Mouse (Mus musculus) testis, adult 2 months (tissue): Measurements from ENCODE around the gene Slc25a42. TPM values are rescaled to one million over a fixed set of nuclear protein-coding genes. Genes with fewer than 3 reads are reported as not detected.
A peak's percentile ranks its signal among the peaks of the same experiment; 100 is the strongest.

Experiments used
- H3K27ac ChIP-seq: fragments of 200-500 bp; 2 replicates; pipeline ENCODE4 v1.5.1; 2012; ENCODE audit warnings: low read depth, low read length; ENCODE audit not compliant: control insufficient read depth, insufficient read depth
- H3K27me3 ChIP-seq: fragments of 200-500 bp; 2 replicates; pipeline ENCODE4 v1.6.1; 2012; ENCODE audit warnings: mild to moderate bottlenecking, low read length, moderate library complexity; ENCODE audit not compliant: control insufficient read depth, insufficient read depth
- H3K36me3 ChIP-seq: fragments of 200-500 bp; 2 replicates; pipeline ENCODE4 v1.6.1; 2012; ENCODE audit warnings: mild to moderate bottlenecking, low read length; ENCODE audit not compliant: control insufficient read depth, insufficient read depth
- H3K4me1 ChIP-seq: fragments of 200-500 bp; 2 replicates; pipeline ENCODE4 v1.6.1; 2012; ENCODE audit warnings: low read length; ENCODE audit not compliant: control insufficient read depth, insufficient read depth
- H3K4me3 ChIP-seq: fragments of 200-500 bp; 2 replicates; pipeline ENCODE4 v1.5.1; 2012; ENCODE audit warnings: low read depth, mild to moderate bottlenecking, low read length, moderate library complexity, mixed read lengths; ENCODE audit not compliant: control insufficient read depth
- CTCF ChIP-seq: fragments of 200-500 bp; IDR thresholded peaks from 2 replicates; pipeline ENCODE4 v1.5.1; 2012; ENCODE audit warnings: low read depth, mild to moderate bottlenecking, inconsistent platforms, low read length, moderate library complexity; ENCODE audit not compliant: control insufficient read depth, insufficient read depth, insufficient replicate concordance
- POLR2A ChIP-seq: fragments of 200-500 bp; IDR thresholded peaks from 2 replicates; pipeline ENCODE4 v1.6.1; 2012; ENCODE audit warnings: low read depth, mild to moderate bottlenecking, inconsistent platforms, low read length, moderate library complexity; ENCODE audit not compliant: control insufficient read depth
- polyA plus RNA-seq: library from polyadenylated mRNA; depleted of rRNA; stranded (reverse); fragments of >200 nt; gene quantifications from 2 replicates; pipeline ENCODE4 v1.2.3, GENCODE M21; 2012

The Slc25a42 gene
- polyA plus RNA-seq, 1 experiment: 11.8 TPM

GRCm38 (mm10) chr8:70215092-70215491 lies 3.0 kb upstream of the Slc25a42 start:
- no peak overlapping the region for H3K4me3 ChIP-seq
- H3K36me3 ChIP-seq: no peaks in the 10 kb centered on the region
- TF ChIP-seq POLR2A (no peak), CTCF (no peak)
- H3K27ac ChIP-seq: no peak overlapping the region
- peaks cover 8% of the 10 kb centered on the region for H3K4me1 ChIP-seq
- H3K27me3 ChIP-seq: no peaks in the 10 kb centered on the region

DNA sequence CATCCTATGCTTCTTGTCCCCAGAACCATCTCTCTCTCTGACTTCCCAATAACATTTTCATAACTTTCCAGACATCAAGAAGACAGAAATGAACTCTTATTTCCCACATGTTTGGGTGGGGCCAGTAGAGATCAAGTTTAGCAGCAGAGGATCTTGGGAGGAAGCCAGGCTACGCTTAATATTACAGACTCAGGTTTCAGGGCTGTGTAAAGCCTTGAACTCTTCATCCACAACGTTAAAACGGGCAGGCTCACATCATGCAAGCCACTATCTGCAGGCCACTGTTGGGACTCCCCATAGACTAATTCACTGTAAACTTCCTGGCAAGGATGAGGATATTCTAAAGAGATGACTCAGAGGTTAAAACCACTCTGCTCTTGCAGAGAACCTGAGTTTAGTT lies 2.3 kb upstream of the Slc25a42 start:
- H3K27me3 ChIP-seq: no peaks in the 10 kb centered on the region

DNA sequence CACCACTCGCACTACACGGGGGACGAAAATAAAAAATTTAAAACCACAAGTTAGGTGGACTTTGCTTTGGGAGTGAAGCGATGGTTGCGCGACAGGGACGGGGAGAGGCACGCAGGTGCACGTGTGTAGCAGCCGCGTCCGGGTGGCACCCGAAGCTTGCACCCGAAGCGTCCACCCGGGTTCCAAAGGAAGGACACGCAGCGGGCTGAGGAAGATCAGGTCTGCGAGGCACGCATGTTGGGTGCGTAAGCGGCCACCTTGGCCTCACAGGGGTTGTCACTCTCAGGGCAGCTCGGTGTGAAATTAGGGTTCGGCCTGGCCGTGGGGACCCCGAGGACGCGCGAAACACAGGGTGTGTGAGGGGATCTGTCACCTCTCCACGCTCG lies 386 bp downstream of the Slc25a42 start:
- no peak for TF ChIP-seq POLR2A
- TF ChIP-seq CTCF: no peak
- H3K36me3 ChIP-seq: no peaks in the 10 kb centered on the region
- H3K27me3 ChIP-seq: no peaks in the 10 kb centered on the region
- peak overlapping the region; percentile 7 for H3K27ac ChIP-seq
- peak overlapping the region; percentile 91 for H3K4me3 ChIP-seq
- peaks cover 8% of the 10 kb centered on the region for H3K4me1 ChIP-seq

More for the DNA sequence above, 2.3 kb upstream of the Slc25a42 start:
- Histone ChIP-seq H3K27ac (no peak overlapping the region), H3K4me1 (peaks cover 8% of the 10 kb centered on the region), H3K4me3 (no peak overlapping the region), H3K36me3 (no peaks in the 10 kb centered on the region)
- TF ChIP-seq POLR2A (no peak), CTCF (no peak)

DNA sequence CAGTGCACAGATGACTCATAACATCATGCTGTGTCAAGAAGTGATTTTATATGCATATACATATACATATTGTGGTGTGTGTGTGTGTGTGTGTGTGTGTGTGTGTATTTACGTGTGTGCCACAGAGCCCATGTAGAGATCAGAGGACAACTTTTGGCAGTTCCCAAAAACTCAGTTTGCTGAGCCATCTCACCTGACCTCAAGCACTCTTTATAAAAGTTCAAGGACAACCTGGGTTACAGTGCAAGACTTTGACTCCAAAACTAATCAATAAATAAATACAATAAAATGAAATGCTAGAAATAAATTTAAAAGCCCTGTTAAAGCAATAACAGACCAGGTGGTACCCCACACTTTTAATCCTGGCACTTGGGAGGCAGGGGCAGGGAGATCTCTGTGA lies 830 bp downstream of the Slc25a42 start:
- Histone ChIP-seq H3K36me3 (no peaks in the 10 kb centered on the region), H3K27me3 (no peaks in the 10 kb centered on the region), H3K4me1 (peaks cover 8% of the 10 kb centered on the region), H3K4me3 (peak overlapping the region; percentile 91), H3K27ac (no peak overlapping the region; the same call in 1 of the 2 replicates)
- no peak for TF ChIP-seq POLR2A
- TF ChIP-seq CTCF: no peak

GRCm38 (mm10) chr8:70210538-70210937 lies 1.6 kb downstream of the Slc25a42 start:
- H3K27ac ChIP-seq: no peak overlapping the region
- H3K27me3 ChIP-seq: no peaks in the 10 kb centered on the region
- H3K4me1 ChIP-seq: peaks cover 8% of the 10 kb centered on the region
- no peak overlapping the region for H3K4me3 ChIP-seq
- no peaks in the 10 kb centered on the region for H3K36me3 ChIP-seq
- TF ChIP-seq CTCF: no peak
- no peak for TF ChIP-seq POLR2A

GRCm38 (mm10) chr8:70208130-70208529 lies 4.0 kb downstream of the Slc25a42 start:
- Histone ChIP-seq H3K4me1 (peaks cover 7% of the 10 kb centered on the region), H3K27ac (no peak overlapping the region), H3K36me3 (no peaks in the 10 kb centered on the region), H3K4me3 (no peak overlapping the region), H3K27me3 (no peaks in the 10 kb centered on the region)
- no peak for TF ChIP-seq POLR2A
- no peak for TF ChIP-seq CTCF

DNA sequence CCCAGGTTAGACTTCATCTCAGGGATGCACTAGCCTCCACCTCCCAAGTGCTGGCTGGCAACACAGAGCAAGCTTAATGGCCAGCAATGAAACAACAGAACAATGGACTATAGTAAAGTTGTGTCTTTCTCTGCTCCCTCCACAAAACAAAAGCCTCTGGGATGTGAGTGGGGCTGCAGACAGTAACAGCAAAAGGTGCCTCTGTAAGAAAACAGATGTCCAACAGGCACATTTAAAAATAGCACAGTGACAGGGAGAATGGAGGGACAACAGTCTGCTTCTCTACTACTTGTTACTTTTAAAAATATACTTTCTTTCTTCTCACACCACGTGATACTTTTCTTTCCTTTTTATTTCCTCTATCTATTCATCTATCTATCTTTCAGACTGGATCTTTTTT lies 7.3 kb downstream of the Slc25a42 start:
- no peak for TF ChIP-seq POLR2A
- H3K36me3 ChIP-seq: no peaks in the 10 kb centered on the region
- no peak overlapping the region for H3K27ac ChIP-seq
- H3K27me3 ChIP-seq: no peaks in the 10 kb centered on the region
- H3K4me3 ChIP-seq: no peak overlapping the region
- no peaks in the 10 kb centered on the region; the same call in 1 of the 2 replicates for H3K4me1 ChIP-seq

DNA sequence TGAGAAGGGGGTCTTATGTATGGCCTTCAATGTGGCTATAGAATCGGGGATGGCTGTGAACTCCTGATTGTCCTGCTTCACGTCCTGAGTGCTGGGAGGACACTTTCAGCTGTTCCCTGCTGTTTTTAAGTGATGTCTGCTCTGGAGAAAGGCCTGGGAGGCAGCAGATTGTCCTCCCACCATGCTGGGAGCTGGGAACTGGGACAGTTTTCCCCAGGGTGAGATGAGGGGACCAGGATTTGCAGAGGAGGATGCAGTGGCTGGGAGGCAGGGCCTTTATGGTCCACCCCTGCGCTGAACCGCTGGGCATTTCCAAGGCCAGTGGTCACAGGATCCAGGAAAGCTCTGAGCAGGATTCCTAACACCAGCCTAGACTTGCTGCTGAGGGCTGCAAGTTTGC lies 9.0 kb downstream of the Slc25a42 start:
- Histone ChIP-seq H3K27me3 (no peaks in the 10 kb centered on the region), H3K36me3 (no peaks in the 10 kb centered on the region), H3K4me1 (no peaks in the 10 kb centered on the region; the same call in 1 of the 2 replicates), H3K4me3 (no peak overlapping the region), H3K27ac (no peak overlapping the region)
- TF ChIP-seq POLR2A (no peak), CTCF (no peak)
